Mouse (Mus musculus) gastrocnemius, postnatal 10 days (tissue): ENCODE data around the gene Hspb3. TPM values are rescaled to one million over a fixed set of nuclear protein-coding genes. Genes with fewer than 3 reads are reported as not detected.

Experiments used
- total RNA-seq, 2 experiments: library from RNA; stranded (reverse); gene quantifications; 2 replicates each; pipeline ENCODE4 v1.2.3; 2021

Gene Hspb3
- total RNA-seq, 2 experiments from 2014 or later: 79.1 to 87.3 TPM

Other genes starting within 250 kb of the Hspb3 start
- 10 to 100 TPM; 20.1 to 25.7 TPM for gene Snx18, start 45.1 kb downstream of the Hspb3 start, total RNA-seq
- 1 to 10 TPM; 8.7 to 8.8 TPM for gene Arl15, start 130.8 kb upstream of the Hspb3 start, total RNA-seq